Mouse (Mus musculus) CH12.LX (cell line): ENCODE measurements around the gene Ttyh3. TPM values are rescaled to one million over a fixed set of nuclear protein-coding genes. Genes with fewer than 3 reads are reported as not detected.

Source experiments
- DNase-seq: peaks from one replicate; pipeline ENCODE4 v3.0.0-alpha.2; 2013; ENCODE audit errors: extremely low read depth
- H3K27ac ChIP-seq: 2 replicates; pipeline ENCODE4 v1.5.1; 2012; ENCODE audit warnings: low read depth, mild to moderate bottlenecking, control low read depth, moderate library complexity; ENCODE audit not compliant: insufficient read depth
- H3K27me3 ChIP-seq: replicated peaks from 2 replicates; pipeline ENCODE3; 2012; ENCODE audit warnings: inconsistent platforms
- H3K36me3 ChIP-seq, 2 experiments: replicated peaks in 1 of 2; 2 replicates each; pipeline versions ENCODE3 to v1.6.1; 2012; ENCODE audit warnings: inconsistent platforms in 1 of 2, low read length in 1 of 2, mild to moderate bottlenecking in 1 of 2, mixed read lengths in 1 of 2, moderate library complexity in 1 of 2; ENCODE audit not compliant: control insufficient read depth in 1 of 2, insufficient read depth in 1 of 2
- H3K4me1 ChIP-seq, 2 experiments: 2 replicates each; pipeline ENCODE4 v1.6.1; 2012; ENCODE audit warnings: inconsistent platforms in 1 of 2, moderate library complexity in 1 of 2; ENCODE audit not compliant: insufficient read depth in 2 of 2, control insufficient read depth in 1 of 2
- H3K4me2 ChIP-seq: 2 replicates; pipeline ENCODE4 v1.6.1; 2012; ENCODE audit warnings: low read depth, mild to moderate bottlenecking, control low read depth; ENCODE audit not compliant: poor library complexity, insufficient read depth, severe bottlenecking
- H3K4me3 ChIP-seq, 3 experiments: fragments of 150-350 bp in 1 of 3; sonication (generic) in 1 of 3; replicated peaks in 1 of 3; 2 replicates each; pipeline versions ENCODE3 to v1.5.1; 2011 to 2012; ENCODE audit warnings: low read depth in 2 of 3, low read length in 2 of 3, mild to moderate bottlenecking in 2 of 3, moderate library complexity in 2 of 3, control low read depth in 1 of 3, improper control_type of control experiment in 1 of 3, inconsistent platforms in 1 of 3, mixed read lengths in 1 of 3; ENCODE audit not compliant: poor library complexity in 1 of 3
- H3K79me2 ChIP-seq: replicated peaks from 2 replicates; pipeline ENCODE4 v1.6.1; 2012; ENCODE audit warnings: mild to moderate bottlenecking, moderate library complexity; ENCODE audit not compliant: control insufficient read depth, poor library complexity, insufficient read depth, severe bottlenecking; ENCODE audit errors: extremely low read depth
- H3K9ac ChIP-seq: 2 replicates; pipeline ENCODE4 v1.6.1; 2012; ENCODE audit warnings: low read depth, mild to moderate bottlenecking, control low read depth, moderate library complexity; ENCODE audit not compliant: insufficient read depth
- H3K9me3 ChIP-seq: replicated peaks from 2 replicates; pipeline ENCODE3; 2012; ENCODE audit warnings: low read length, inconsistent platforms, mixed read lengths
- CHD2 ChIP-seq: IDR thresholded peaks from 2 replicates; pipeline ENCODE4 v1.6.1; 2011; ENCODE audit warnings: low read length, improper control_type of control experiment
- CTCF ChIP-seq, 2 experiments: IDR thresholded peaks in 1 of 2; conservative IDR thresholded peaks in 1 of 2; 2 replicates each; pipeline ENCODE4 v1.5.1; 2011 to 2012; ENCODE audit warnings: low read depth in 2 of 2, low read length in 2 of 2, improper control_type of control experiment in 1 of 2, inconsistent platforms in 1 of 2, mild to moderate bottlenecking in 1 of 2, moderate library complexity in 1 of 2
- ELF1 ChIP-seq: IDR thresholded peaks from 2 replicates; pipeline ENCODE4 v1.6.1; 2014; ENCODE audit warnings: low read depth, mild to moderate bottlenecking, inconsistent platforms, low read length, improper control_type of control experiment
- JUN ChIP-seq: IDR thresholded peaks from 2 replicates; pipeline ENCODE4 v1.6.1; 2011; ENCODE audit warnings: low read depth, mild to moderate bottlenecking, low read length, improper control_type of control experiment, moderate library complexity; ENCODE audit not compliant: insufficient read depth
- JUND ChIP-seq: conservative IDR thresholded peaks from 2 replicates; pipeline ENCODE4 v1.6.1; 2011; ENCODE audit warnings: low read depth, low read length, improper control_type of control experiment
- KAT2A ChIP-seq: IDR thresholded peaks from 2 replicates; pipeline ENCODE4 v1.6.1; 2012; ENCODE audit warnings: low read length, improper control_type of control experiment, inconsistent platforms; ENCODE audit not compliant: insufficient replicate concordance
- MAFK ChIP-seq: IDR thresholded peaks from 2 replicates; pipeline ENCODE4 v1.6.1; 2011; ENCODE audit warnings: low read length, improper control_type of control experiment; ENCODE audit not compliant: insufficient replicate concordance
- MEF2A ChIP-seq: IDR thresholded peaks from 2 replicates; pipeline ENCODE4 v1.6.1; 2014; ENCODE audit warnings: low read depth, mild to moderate bottlenecking, inconsistent platforms, low read length, improper control_type of control experiment, borderline replicate concordance
- MYC ChIP-seq: IDR thresholded peaks from 2 replicates; pipeline ENCODE4 v1.6.1; 2011; ENCODE audit warnings: low read depth, mild to moderate bottlenecking, improper control_type of control experiment, low read length
- NELFE ChIP-seq: IDR thresholded peaks from 2 replicates; pipeline ENCODE4 v1.6.1; 2011; ENCODE audit warnings: low read depth, low read length, improper control_type of control experiment
- NRF1 ChIP-seq: IDR thresholded peaks from 2 replicates; pipeline ENCODE4 v1.6.1; 2014; ENCODE audit warnings: low read depth, mild to moderate bottlenecking, inconsistent platforms, low read length, improper control_type of control experiment, moderate library complexity
- POLR2A ChIP-seq: IDR thresholded peaks from 2 replicates; pipeline ENCODE4 v1.6.1; 2011; ENCODE audit warnings: low read depth, mild to moderate bottlenecking, improper control_type of control experiment, low read length
- RCOR1 ChIP-seq: conservative IDR thresholded peaks from 2 replicates; pipeline ENCODE4 v1.6.1; 2012; ENCODE audit warnings: low read depth, mild to moderate bottlenecking, inconsistent platforms, low read length, improper control_type of control experiment
- SMC3 ChIP-seq: IDR thresholded peaks from 2 replicates; pipeline ENCODE4 v1.6.1; 2011; ENCODE audit warnings: low read depth, low read length, improper control_type of control experiment
- USF2 ChIP-seq: conservative IDR thresholded peaks from 2 replicates; pipeline ENCODE4 v1.6.1; 2011; ENCODE audit warnings: low read depth, low read length, improper control_type of control experiment
- ZC3H11A ChIP-seq: IDR thresholded peaks from 2 replicates; pipeline ENCODE4 v1.6.1; 2012; ENCODE audit warnings: low read depth, mild to moderate bottlenecking, inconsistent platforms, low read length, improper control_type of control experiment
- dilution Hi-C: fragments of 300-500 bp; cut with MboI; formaldehyde crosslinking; loops from 2 replicates; pipeline ENCODE4 v1.14.3; 2020; ENCODE audit warnings: low sequenced_read_pairs; ENCODE audit not compliant: extremely low pct_unique_long_range_greater_than_20kb, extremely low pct_ligation_motif_present
- in situ Hi-C: fragments of 300-500 bp; cut with MboI; formaldehyde crosslinking; loops from 3 replicates; pipeline ENCODE4 v1.14.3; 2019; ENCODE audit warnings: low sequenced_read_pairs, low pct_ligation_motif_present, low pct_unique_long_range_greater_than_20kb, mixed read lengths
- polyA plus RNA-seq: library from polyadenylated mRNA; unstranded; fragments of >175 nt; gene quantifications from 2 replicates; pipeline ENCODE4 v1.2.1, GENCODE M21; 2012; ENCODE audit warnings: low read depth; ENCODE audit not compliant: insufficient read length
- total RNA-seq, 2 experiments: library from RNA; depleted of rRNA; stranded (reverse); fragments of 300-350 nt in 1 of 2; fragments of >200 nt in 1 of 2; gene quantifications; 2 replicates each; pipeline ENCODE4 v1.2.3; 2012 to 2014

Ttyh3 gene
- total and polyA plus RNA-seq, 3 experiments = 0.31 to 6.3 (median 1.4) TPM

DNA sequence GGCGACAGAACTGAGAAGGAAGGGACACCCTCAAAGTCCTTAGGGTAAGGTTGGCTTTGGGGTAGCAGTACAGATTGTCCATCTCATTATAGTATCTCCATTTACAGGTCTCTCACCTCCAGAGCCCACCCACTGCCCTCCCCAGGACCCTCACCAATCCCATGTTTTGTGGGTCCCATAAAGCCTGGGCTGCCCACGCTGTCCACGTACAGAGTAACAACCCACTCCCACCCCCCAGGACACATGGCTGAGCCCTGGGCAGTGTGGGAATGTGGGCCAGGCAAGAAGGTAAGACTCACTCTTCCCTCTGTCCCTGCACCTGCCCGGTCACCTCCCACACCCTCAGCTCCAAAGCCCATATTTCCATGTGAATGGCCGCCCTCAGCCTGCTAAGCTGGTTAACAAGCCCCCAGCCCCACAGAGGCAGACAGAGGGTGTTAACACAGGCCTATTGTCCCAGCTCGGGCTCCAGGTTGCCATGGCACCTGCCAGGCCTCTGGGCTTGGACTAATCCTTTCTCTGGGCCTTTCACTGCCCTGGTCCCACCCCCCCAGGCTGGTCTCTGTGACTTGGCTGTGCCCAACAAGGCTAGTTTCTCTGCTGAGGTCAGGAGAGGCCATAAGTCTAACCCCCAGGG, 65.0 kb downstream of the Ttyh3 start:
- in situ Hi-C loops (no loop called here), dilution Hi-C loops (no loop called here)
- H3K4me3 ChIP-seq = no peak overlapping the region
- peaks cover 61% of the 10 kb centered on the region for H3K27me3 ChIP-seq
- H3K9me3 ChIP-seq = no peaks in the 10 kb centered on the region
- no peaks in the 10 kb centered on the region for H3K36me3 ChIP-seq
- no peak for TF ChIP-seq JUND
- TF ChIP-seq ZC3H11A = no peak
- TF ChIP-seq JUN = no peak
- no peak for TF ChIP-seq MAFK
- no peak for TF ChIP-seq KAT2A
- no peak for TF ChIP-seq CTCF (conservative IDR thresholded peaks at IDR 0.05 in 1 of 2, IDR thresholded peaks at IDR 0.05 in 1 of 2; ENCODE audit: low read depth in 2 of 2, low read length in 2 of 2)
- no peak for TF ChIP-seq POLR2A
- no peak overlapping the region for H3K4me2 ChIP-seq
- peaks cover 0 to 19% of the 10 kb centered on the region in 2 experiments; a peak in 2 of 4 replicates for H3K4me1 ChIP-seq
- no peaks in the 10 kb centered on the region for H3K79me2 ChIP-seq
- no peak overlapping the region for H3K9ac ChIP-seq
- no peak for DNase-seq
- H3K27ac ChIP-seq = no peak overlapping the region

DNA sequence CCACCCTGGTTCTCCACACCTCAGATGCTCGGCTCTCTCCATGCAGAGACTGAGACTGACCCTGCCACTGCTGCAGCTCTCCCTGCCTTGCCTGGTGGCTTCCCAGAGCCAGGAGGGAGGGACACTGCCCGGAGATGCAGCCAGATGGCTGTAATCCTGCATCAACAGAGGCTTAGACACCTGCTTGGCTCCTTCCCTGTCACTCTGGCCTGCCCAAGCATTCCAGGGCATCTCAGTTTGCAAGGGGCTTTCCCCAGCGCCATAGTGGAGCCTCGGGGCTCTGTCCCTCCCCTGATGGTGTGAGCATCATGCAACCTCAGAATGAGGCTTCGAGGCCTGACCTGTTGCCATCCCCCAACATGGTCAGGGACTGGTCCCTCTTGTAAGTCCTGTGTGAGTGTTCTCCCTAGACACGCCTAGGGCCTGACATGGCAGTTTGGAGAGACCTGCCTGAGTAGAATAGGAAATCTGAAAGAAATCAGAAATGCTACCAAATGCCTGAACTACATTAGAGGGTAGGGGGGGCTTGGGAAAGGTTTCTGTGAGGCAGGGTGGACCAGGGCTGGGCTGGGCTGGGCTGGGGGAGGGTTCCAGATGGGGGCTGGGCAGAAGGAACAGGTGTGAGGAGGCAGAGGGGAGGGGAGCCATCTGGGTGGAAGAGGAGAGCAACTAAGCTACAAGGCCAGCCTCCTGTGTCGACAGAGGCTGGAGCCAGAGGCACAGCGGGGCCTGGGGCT, 65.7 kb downstream of the Ttyh3 start:
- dilution Hi-C loops = no loop called here
- no peak for DNase-seq
- no peak overlapping the region for H3K27ac ChIP-seq
- peaks cover 60% of the 10 kb centered on the region for H3K27me3 ChIP-seq
- H3K4me1 ChIP-seq = peaks cover 0 to 19% of the 10 kb centered on the region in 2 experiments; a peak in 2 of 4 replicates
- TF ChIP-seq NRF1 = no peak
- no peak for TF ChIP-seq ELF1
- TF ChIP-seq USF2 = no peak
- TF ChIP-seq NELFE = no peak
- no peak for TF ChIP-seq POLR2A
- TF ChIP-seq SMC3 = no peak
- no peak for TF ChIP-seq MEF2A
- TF ChIP-seq RCOR1 = no peak
- TF ChIP-seq MYC = no peak
- TF ChIP-seq CHD2 = no peak
- TF ChIP-seq MAFK = no peak
- in situ Hi-C loops = no loop called here
- no peaks in the 10 kb centered on the region for H3K36me3 ChIP-seq
- no peak overlapping the region for H3K4me3 ChIP-seq
- H3K4me2 ChIP-seq = no peak overlapping the region
- no peaks in the 10 kb centered on the region for H3K9me3 ChIP-seq
- H3K79me2 ChIP-seq = no peaks in the 10 kb centered on the region
- H3K9ac ChIP-seq = no peak overlapping the region
